In genomic region chr2:58514489-58514888, GRCm38 (mm10) we compare ENCODE assay signal across 27 mouse cellular contexts. TPM values are rescaled to one million over a fixed set of nuclear protein-coding genes. Genes with fewer than 3 reads are reported as not detected.
DNase-seq lines count a peak whose midpoint lies in the region; ATAC-seq lines count a peak whose summit lies in the region.
"Had no signal": no experiment of that assay in that cellular context is flagged by ENCODE, and none has a peak within 500 bp of the region (broad histone marks: within the 10 kb centered on the region; RNA-seq: fewer than 3 reads in every experiment).

No protein-coding gene starts in this region.

- H3K27me3 ChIP-seq in forebrain, embryonic 16.5 days (replicated peaks; ENCODE audit: control insufficient read depth, insufficient read depth, low read length) = no peaks in the 10 kb centered on the region
- no peaks in the 10 kb centered on the region for H3K27me3 ChIP-seq in forebrain, embryonic 13.5 days
- H3K27me3 ChIP-seq in heart, embryonic 12.5 days (replicated peaks) = no peaks in the 10 kb centered on the region
- H3K27me3 ChIP-seq in hindbrain, embryonic 15.5 days = no peaks in the 10 kb centered on the region
- H3K27me3 ChIP-seq in hindbrain, embryonic 14.5 days (ENCODE audit: control insufficient read depth, insufficient read depth, low read length) = no peaks in the 10 kb centered on the region
- H3K27me3 ChIP-seq: heart, embryonic 15.5 days; intestine, embryonic 15.5 days had no signal

- 94% methylated on average over 11 of the region's 11 CpGs for WGBS in forebrain, embryonic 16.5 days
- 92% methylated on average over 11 of the region's 11 CpGs for WGBS in forebrain, embryonic 13.5 days
- WGBS in heart, embryonic 12.5 days = 82% methylated on average over 11 of the region's 11 CpGs
- WGBS in hindbrain, embryonic 15.5 days = 93% methylated on average over 11 of the region's 11 CpGs
- WGBS in hindbrain, embryonic 14.5 days = 95% methylated on average over 11 of the region's 11 CpGs

- no peak for DNase-seq in heart, adult 8-10 months (ENCODE audit: low spot score)
- no peak for DNase-seq in hindbrain, embryonic 14.5 days (ENCODE audit: low spot score)
- DNase-seq: adrenal gland, postnatal 10 days; adrenal gland, postnatal 36 days; cerebellum, adult 18-20 months; cerebellum, adult 9-10 months; cerebellum, postnatal 14 days; gastrocnemius, postnatal 25 days; heart, postnatal 14 days; heart, postnatal 4 days; kidney, adult 11 months had no signal

- no peak overlapping the region for H3K4me3 ChIP-seq in forebrain, embryonic 16.5 days (replicated peaks; ENCODE audit: low read length)
- H3K4me3 ChIP-seq in forebrain, embryonic 13.5 days = no peak overlapping the region
- no peak overlapping the region for H3K4me3 ChIP-seq in heart, embryonic 12.5 days
- H3K4me3 ChIP-seq in hindbrain, embryonic 15.5 days = no peak overlapping the region
- no peak overlapping the region for H3K4me3 ChIP-seq in hindbrain, embryonic 14.5 days (replicated peaks; ENCODE audit: low read length)
- H3K4me3 ChIP-seq: forebrain, embryonic 10.5 days; heart, embryonic 15.5 days; intestine, embryonic 15.5 days had no signal

- peak; percentile 29; the same call in 1 of the 2 replicates for ATAC-seq in forebrain, embryonic 16.5 days
- ATAC-seq in forebrain, embryonic 13.5 days = no peak
- no peak for ATAC-seq in heart, embryonic 12.5 days (ENCODE audit: insufficient number of reproducible peaks, low FRiP score)
- peak; percentile 53; the same call in 1 of the 2 replicates for ATAC-seq in hindbrain, embryonic 15.5 days (ENCODE audit: low FRiP score, low read depth)
- no peak for ATAC-seq in hindbrain, embryonic 14.5 days (ENCODE audit: low FRiP score)
- ATAC-seq: forebrain, embryonic 14.5 days; hindbrain, embryonic 16.5 days; intestine, embryonic 15.5 days had no signal

- H3K27ac ChIP-seq in forebrain, embryonic 16.5 days (ENCODE audit: low read length) = no peak overlapping the region
- H3K27ac ChIP-seq in forebrain, embryonic 13.5 days = no peak overlapping the region
- no peak overlapping the region for H3K27ac ChIP-seq in heart, embryonic 12.5 days (ENCODE audit: poor library complexity, severe bottlenecking)
- no peak overlapping the region for H3K27ac ChIP-seq in hindbrain, embryonic 15.5 days (replicated peaks)
- H3K27ac ChIP-seq in hindbrain, embryonic 14.5 days = no peak overlapping the region
- H3K27ac ChIP-seq: forebrain, embryonic 10.5 days; intestine, embryonic 15.5 days had no signal

- no peaks in the 10 kb centered on the region for H3K9me3 ChIP-seq in forebrain, embryonic 16.5 days (ENCODE audit: control insufficient read depth, low read length)
- no peaks in the 10 kb centered on the region for H3K9me3 ChIP-seq in forebrain, embryonic 13.5 days (replicated peaks)
- H3K9me3 ChIP-seq in heart, embryonic 12.5 days (replicated peaks) = no peaks in the 10 kb centered on the region
- no peaks in the 10 kb centered on the region for H3K9me3 ChIP-seq in hindbrain, embryonic 15.5 days
- H3K9me3 ChIP-seq in hindbrain, embryonic 14.5 days (ENCODE audit: control insufficient read depth, low read length) = no peaks in the 10 kb centered on the region
- H3K9me3 ChIP-seq: forebrain, embryonic 10.5 days; heart, embryonic 15.5 days; intestine, embryonic 15.5 days had no signal

- H3K36me3 ChIP-seq in forebrain, embryonic 16.5 days (ENCODE audit: control insufficient read depth, insufficient read depth) = no peaks in the 10 kb centered on the region
- H3K36me3 ChIP-seq in forebrain, embryonic 13.5 days (ENCODE audit: poor library complexity, severe bottlenecking) = peaks cover 4% of the 10 kb centered on the region; the same call in 1 of the 2 replicates
- peaks cover 8% of the 10 kb centered on the region for H3K36me3 ChIP-seq in heart, embryonic 12.5 days
- H3K36me3 ChIP-seq in hindbrain, embryonic 15.5 days = no peaks in the 10 kb centered on the region
- H3K36me3 ChIP-seq in hindbrain, embryonic 14.5 days (replicated peaks; ENCODE audit: control insufficient read depth, insufficient read depth) = no peaks in the 10 kb centered on the region
- H3K36me3 ChIP-seq: heart, embryonic 15.5 days; intestine, embryonic 15.5 days had no signal

- no peak overlapping the region for H3K4me2 ChIP-seq in forebrain, embryonic 16.5 days (ENCODE audit: low read length)
- no peak overlapping the region for H3K4me2 ChIP-seq in forebrain, embryonic 13.5 days
- H3K4me2 ChIP-seq in heart, embryonic 12.5 days = peak overlapping the region; percentile 24
- H3K4me2 ChIP-seq in hindbrain, embryonic 15.5 days = no peak overlapping the region
- no peak overlapping the region for H3K4me2 ChIP-seq in hindbrain, embryonic 14.5 days (replicated peaks)
- H3K4me2 ChIP-seq: intestine, embryonic 15.5 days had no signal

- H3K4me1 ChIP-seq in forebrain, embryonic 16.5 days (replicated peaks; ENCODE audit: control insufficient read depth, insufficient read depth, low read length) = peaks cover 9% of the 10 kb centered on the region
- H3K4me1 ChIP-seq in forebrain, embryonic 13.5 days = peaks cover 12% of the 10 kb centered on the region; the same call in 1 of the 2 replicates
- peaks cover 79% of the 10 kb centered on the region for H3K4me1 ChIP-seq in heart, embryonic 12.5 days (replicated peaks)
- H3K4me1 ChIP-seq in hindbrain, embryonic 15.5 days (replicated peaks) = peaks cover 15% of the 10 kb centered on the region
- 0 out of 2 replicates have a peak, but pooled peaks cover 4% of the 10 kb centered on the region for H3K4me1 ChIP-seq in hindbrain, embryonic 14.5 days (replicated peaks; ENCODE audit: control insufficient read depth, insufficient read depth, low read length)

- H3K9ac ChIP-seq in forebrain, embryonic 16.5 days (replicated peaks; ENCODE audit: low read depth, low read length) = no peak overlapping the region
- H3K9ac ChIP-seq in forebrain, embryonic 13.5 days = no peak overlapping the region
- no peak overlapping the region for H3K9ac ChIP-seq in heart, embryonic 12.5 days
- no peak overlapping the region for H3K9ac ChIP-seq in hindbrain, embryonic 15.5 days
- no peak overlapping the region for H3K9ac ChIP-seq in hindbrain, embryonic 14.5 days
- H3K9ac ChIP-seq: heart, embryonic 15.5 days; intestine, embryonic 15.5 days had no signal

RNA-seq across cellular contexts. Expression of gene Gm17409, which starts 44.6 kb away (rescaled TPM):
- 0.37 TPM in 1 of 2 replicates, not detected in the other for polyA plus RNA-seq in forebrain, embryonic 16.5 days (2015; fragmentation: Nextera tagmentation; extraction: Ambion mirVana)
- polyA plus RNA-seq in forebrain, embryonic 13.5 days (2015; fragmentation: Nextera tagmentation; extraction: Ambion mirVana) = not detected in 2 replicates
- polyA plus RNA-seq in heart, embryonic 12.5 days (2016; fragmentation: Nextera tagmentation; extraction: Ambion mirVana) = not detected in 2 replicates
- total RNA-seq in heart, adult 8-10 months (2022) = not detected
- not detected in 2 replicates for polyA plus RNA-seq in hindbrain, embryonic 15.5 days (2015; fragmentation: Nextera tagmentation; extraction: Ambion mirVana)
- not detected in 2 replicates for polyA plus RNA-seq in hindbrain, embryonic 14.5 days (2014; fragmentation: Nextera tagmentation; extraction: Ambion mirVana)
- total RNA-seq: adrenal gland, adult 18-20 months; adrenal gland, postnatal 10 days; adrenal gland, postnatal 36 days; ES-E14; gastrocnemius, adult 8-10 months; gastrocnemius, postnatal 25 days; heart, postnatal 14 days; heart, postnatal 4 days had no signal
- polyA plus RNA-seq: embryonic facial prominence, embryonic 11.5 days; embryonic facial prominence, embryonic 14.5 days; forebrain, embryonic 10.5 days; forebrain, embryonic 14.5 days; gonadal fat pad, adult 2 months; heart, embryonic 15.5 days; hindbrain, embryonic 11.5 days; hindbrain, embryonic 16.5 days; intestine, embryonic 15.5 days had no signal

RNA-seq across cellular contexts. Expression of gene Acvr1, which starts 52.5 kb away (rescaled TPM):
- 7.4 and 9.8 TPM in 2 replicates for polyA plus RNA-seq in forebrain, embryonic 16.5 days (2015; fragmentation: Nextera tagmentation; extraction: Ambion mirVana)
- 4.5 and 4.6 TPM in 2 replicates for polyA plus RNA-seq in forebrain, embryonic 13.5 days (2015; fragmentation: Nextera tagmentation; extraction: Ambion mirVana)
- polyA plus RNA-seq in heart, embryonic 12.5 days (2016; fragmentation: Nextera tagmentation; extraction: Ambion mirVana) = 11.6 and 12.0 TPM in 2 replicates
- 10 to 100 TPM; 14.2 to 17.0 (median 15.0) TPM for total RNA-seq in heart, adult 8-10 months (2022)
- polyA plus RNA-seq in hindbrain, embryonic 15.5 days (2015; fragmentation: Nextera tagmentation; extraction: Ambion mirVana) = 4.5 and 5.0 TPM in 2 replicates
- polyA plus RNA-seq in hindbrain, embryonic 14.5 days (2014; fragmentation: Nextera tagmentation; extraction: Ambion mirVana) = 7.5 and 8.7 TPM in 2 replicates

RNA-seq across cellular contexts. Expression of gene Upp2, which starts 52.6 kb away (rescaled TPM):
- 11.7 and 16.8 TPM in 2 replicates for polyA plus RNA-seq in forebrain, embryonic 16.5 days (2015; fragmentation: Nextera tagmentation; extraction: Ambion mirVana)
- 9.0 and 9.3 TPM in 2 replicates for polyA plus RNA-seq in forebrain, embryonic 13.5 days (2015; fragmentation: Nextera tagmentation; extraction: Ambion mirVana)
- 7.0 and 8.0 TPM in 2 replicates for polyA plus RNA-seq in heart, embryonic 12.5 days (2016; fragmentation: Nextera tagmentation; extraction: Ambion mirVana)
- 1 to 10 TPM; 1.9 to 4.7 (median 3.3) TPM for total RNA-seq in heart, adult 8-10 months (2022)
- 12.0 and 16.2 TPM in 2 replicates for polyA plus RNA-seq in hindbrain, embryonic 15.5 days (2015; fragmentation: Nextera tagmentation; extraction: Ambion mirVana)
- polyA plus RNA-seq in hindbrain, embryonic 14.5 days (2014; fragmentation: Nextera tagmentation; extraction: Ambion mirVana) = 16.1 and 17.5 TPM in 2 replicates

Comparison
In these comparisons a context has a peak if more than half of its experiments do, and no peak if none do; other contexts are left out.
1. ATAC-seq: peak in forebrain, embryonic 16.5 days (single experiment) and hindbrain, embryonic 15.5 days (single experiment); none in forebrain, embryonic 13.5 days (single experiment), heart, embryonic 12.5 days (single experiment) and hindbrain, embryonic 14.5 days (single experiment).